Mouse (Mus musculus): Measurements from ENCODE around the gene Hoxb1. TPM values are rescaled to one million over a fixed set of nuclear protein-coding genes. Genes with fewer than 3 reads are reported as not detected.

Gene Hoxb1
- polyA plus RNA-seq, 1 experiment from 2014 or later = 0.96 TPM

DNA sequence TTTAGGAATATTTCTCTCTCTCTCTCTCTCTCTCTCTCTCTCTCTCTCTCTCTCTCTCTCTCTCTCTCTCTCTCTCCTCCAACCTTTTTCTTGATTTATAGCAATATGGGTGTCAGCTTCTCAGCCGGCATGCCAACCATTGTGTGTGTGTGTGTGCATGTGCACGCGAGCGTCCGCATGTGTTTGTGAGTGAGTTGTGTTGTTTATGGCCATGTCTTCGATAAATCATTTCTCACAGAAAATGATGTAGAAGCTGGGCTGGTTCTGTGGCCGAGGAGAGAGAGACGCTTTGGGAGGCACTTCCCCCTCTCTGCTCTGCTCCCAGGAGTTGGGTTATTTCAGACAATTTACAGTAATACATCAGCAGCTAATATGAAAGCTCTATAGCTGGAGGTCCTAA is 36.9 kb upstream of the Hoxb1 start:
- peak overlapping the region; percentile 100 for H3K27ac ChIP-seq (ENCODE audit: low read depth, low read length)
- H3K9ac ChIP-seq (replicated peaks; ENCODE audit: low read depth, low read length) = peak overlapping the region; percentile 100
- H3K27me3 ChIP-seq (ENCODE audit: control insufficient read depth, insufficient read depth, low read length) = no peaks in the 10 kb centered on the region
- ATAC-seq (ENCODE audit: low read depth) = no peak
- H3K4me3 ChIP-seq (ENCODE audit: low read depth, low read length) = peak overlapping the region; percentile 95
- no peaks in the 10 kb centered on the region for H3K9me3 ChIP-seq (ENCODE audit: control insufficient read depth, low read length)
- peak overlapping the region; percentile 100 for H3K4me2 ChIP-seq (ENCODE audit: low read depth, low read length)
- 5% methylated on average over 8 of the region's 8 CpGs for WGBS
- H3K4me1 ChIP-seq (ENCODE audit: control insufficient read depth, insufficient read depth, low read length) = peaks cover 76% of the 10 kb centered on the region
- H3K36me3 ChIP-seq (ENCODE audit: control insufficient read depth, insufficient read depth, low read length) = peaks cover 5% of the 10 kb centered on the region; the same call in 1 of the 2 replicates

DNA sequence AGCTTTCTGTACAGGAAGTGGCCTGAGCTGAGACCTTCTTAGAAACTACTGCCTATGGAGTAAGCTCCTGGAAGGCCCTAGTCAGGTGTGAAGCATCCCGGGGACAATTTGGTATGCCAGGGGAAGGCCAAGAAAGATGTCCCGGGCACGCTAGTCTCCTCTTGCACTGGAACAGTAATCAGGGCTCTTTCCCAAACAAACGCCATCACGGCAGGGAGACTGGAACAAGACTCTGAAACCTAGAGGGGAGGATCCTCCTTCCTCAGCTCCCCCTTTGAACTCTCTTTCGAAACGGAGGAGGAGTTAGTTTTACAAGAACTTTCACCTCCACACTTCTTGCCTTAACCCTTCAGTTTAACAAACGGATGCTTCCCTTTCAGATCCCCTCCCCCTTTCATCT is 33.4 kb upstream of the Hoxb1 start:
- H3K4me1 ChIP-seq (ENCODE audit: control insufficient read depth, insufficient read depth, low read length) = peaks cover 79% of the 10 kb centered on the region
- H3K4me2 ChIP-seq (ENCODE audit: low read depth, low read length) = peak overlapping the region; percentile 100
- H3K36me3 ChIP-seq (ENCODE audit: control insufficient read depth, insufficient read depth, low read length) = peaks cover 5% of the 10 kb centered on the region; the same call in 1 of the 2 replicates
- no peaks in the 10 kb centered on the region for H3K9me3 ChIP-seq (ENCODE audit: control insufficient read depth, low read length)
- no peak for ATAC-seq (ENCODE audit: low read depth)
- peak overlapping the region; percentile 100 for H3K9ac ChIP-seq (replicated peaks; ENCODE audit: low read depth, low read length)
- peak overlapping the region; percentile 59 for H3K4me3 ChIP-seq (ENCODE audit: low read depth, low read length)
- 4% methylated on average over 8 of the region's 8 CpGs for WGBS
- no peaks in the 10 kb centered on the region for H3K27me3 ChIP-seq (ENCODE audit: control insufficient read depth, insufficient read depth, low read length)
- peak overlapping the region; percentile 100 for H3K27ac ChIP-seq (ENCODE audit: low read depth, low read length)

DNA sequence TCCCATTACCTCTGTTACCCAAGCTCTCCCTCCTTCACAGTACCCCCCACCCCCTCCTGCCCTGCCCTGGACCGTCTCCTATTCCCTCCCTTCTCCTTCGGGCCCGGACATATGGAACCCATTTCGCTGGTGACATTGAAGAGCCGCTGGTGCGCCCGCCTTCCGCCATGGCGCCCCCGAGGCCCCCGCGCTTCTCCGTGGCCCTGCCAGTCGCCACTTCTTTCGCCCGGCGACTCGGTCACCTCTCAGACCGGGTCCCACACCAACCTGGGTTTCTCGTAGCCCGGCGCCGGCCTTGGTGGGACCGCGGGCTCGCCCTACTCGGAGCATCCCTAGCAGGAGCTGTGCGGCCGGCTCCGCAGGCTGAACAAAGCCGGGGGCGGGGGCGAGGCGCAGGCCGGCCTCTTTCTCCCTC is 32.9 kb upstream of the Hoxb1 start:
- Histone ChIP-seq H3K9me3 (ENCODE audit: control insufficient read depth, low read length) (no peaks in the 10 kb centered on the region), H3K36me3 (ENCODE audit: control insufficient read depth, insufficient read depth, low read length) (peaks cover 5% of the 10 kb centered on the region; the same call in 1 of the 2 replicates), H3K27ac (ENCODE audit: low read depth, low read length) (peak overlapping the region; percentile 100), H3K4me1 (ENCODE audit: control insufficient read depth, insufficient read depth, low read length) (peaks cover 78% of the 10 kb centered on the region), H3K4me3 (ENCODE audit: low read depth, low read length) (peak overlapping the region; percentile 59), H3K27me3 (ENCODE audit: control insufficient read depth, insufficient read depth, low read length) (no peaks in the 10 kb centered on the region), H3K4me2 (ENCODE audit: low read depth, low read length) (peak overlapping the region; percentile 100), H3K9ac (replicated peaks; ENCODE audit: low read depth, low read length) (peak overlapping the region; percentile 100)
- ATAC-seq (ENCODE audit: low read depth) = no peak
- WGBS = under 1% methylated on average over 35 of the region's 35 CpGs

DNA sequence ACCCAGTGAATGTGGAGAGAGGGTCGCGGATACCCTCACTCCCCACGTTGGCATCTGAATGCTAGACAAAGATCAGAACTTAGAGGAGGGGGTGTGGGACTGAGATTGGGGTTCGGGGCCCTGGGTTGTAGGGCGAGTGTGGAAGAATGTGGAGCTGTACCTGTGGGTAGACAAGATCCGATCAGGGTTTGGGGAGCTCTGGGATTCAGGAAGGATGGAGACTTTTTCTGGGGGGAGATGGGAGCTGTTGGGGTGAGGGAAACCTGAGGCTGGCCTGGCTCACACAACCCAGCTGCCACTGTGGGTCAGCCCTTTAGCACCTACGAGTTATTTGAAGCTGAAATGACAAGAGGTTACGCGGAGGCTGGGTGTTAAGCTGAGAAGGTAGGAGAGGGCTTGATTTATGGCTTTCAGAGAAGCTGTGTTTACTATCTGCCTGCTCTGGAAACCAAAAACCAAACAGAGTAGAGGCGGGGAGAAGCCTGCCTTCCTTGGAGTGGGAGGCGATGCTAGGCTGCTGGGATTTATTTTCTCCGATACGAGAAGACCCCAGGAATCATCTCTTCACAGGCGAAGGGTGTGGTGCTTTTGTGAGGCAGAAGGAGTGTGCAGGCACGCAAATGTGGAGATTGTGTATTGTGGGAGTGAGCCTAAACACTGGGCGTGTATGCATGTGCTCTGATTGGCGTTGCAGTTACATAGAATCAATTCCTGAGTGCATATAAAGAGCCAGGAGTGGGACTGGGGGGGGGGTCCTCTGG is 32.1 kb upstream of the Hoxb1 start:
- H3K27ac ChIP-seq (ENCODE audit: low read depth, low read length) = peak overlapping the region; percentile 100
- peak overlapping the region; percentile 100 for H3K9ac ChIP-seq (replicated peaks; ENCODE audit: low read depth, low read length)
- 4% methylated on average over 17 of the region's 17 CpGs for WGBS
- peaks cover 81% of the 10 kb centered on the region for H3K4me1 ChIP-seq (ENCODE audit: control insufficient read depth, insufficient read depth, low read length)
- no peaks in the 10 kb centered on the region for H3K27me3 ChIP-seq (ENCODE audit: control insufficient read depth, insufficient read depth, low read length)
- H3K4me3 ChIP-seq (ENCODE audit: low read depth, low read length) = peak overlapping the region; percentile 59
- peaks cover 5% of the 10 kb centered on the region; the same call in 1 of the 2 replicates for H3K36me3 ChIP-seq (ENCODE audit: control insufficient read depth, insufficient read depth, low read length)
- ATAC-seq (ENCODE audit: low read depth) = 0 out of 2 replicates have a peak, but pooled peaks have one; percentile 18
- H3K4me2 ChIP-seq (ENCODE audit: low read depth, low read length) = peak overlapping the region; percentile 100
- H3K9me3 ChIP-seq (ENCODE audit: control insufficient read depth, low read length) = no peaks in the 10 kb centered on the region

DNA sequence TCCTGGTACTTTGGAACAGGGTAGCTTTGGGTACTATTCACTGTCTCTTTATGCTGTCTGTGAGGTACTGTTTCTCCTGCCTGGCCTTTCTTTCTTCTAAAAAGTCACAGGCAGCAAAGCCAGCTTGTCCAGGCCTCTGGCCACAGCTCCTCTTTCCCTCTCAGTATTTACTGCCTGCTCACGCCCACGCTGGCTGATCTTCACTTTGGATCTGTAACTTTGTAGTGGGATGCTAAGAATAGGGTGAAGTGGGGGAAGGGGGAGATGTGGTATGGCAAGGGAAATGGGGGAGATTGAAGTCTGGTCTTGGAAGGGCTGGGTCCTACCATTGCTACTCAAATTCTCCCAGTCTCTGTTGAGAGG is 31.6 kb upstream of the Hoxb1 start:
- Histone ChIP-seq H3K9ac (replicated peaks; ENCODE audit: low read depth, low read length) (peak overlapping the region; percentile 100), H3K4me3 (ENCODE audit: low read depth, low read length) (peak overlapping the region; percentile 59), H3K4me1 (ENCODE audit: control insufficient read depth, insufficient read depth, low read length) (peaks cover 82% of the 10 kb centered on the region), H3K27me3 (ENCODE audit: control insufficient read depth, insufficient read depth, low read length) (no peaks in the 10 kb centered on the region), H3K27ac (ENCODE audit: low read depth, low read length) (peak overlapping the region; percentile 100), H3K9me3 (ENCODE audit: control insufficient read depth, low read length) (no peaks in the 10 kb centered on the region), H3K36me3 (ENCODE audit: control insufficient read depth, insufficient read depth, low read length) (peaks cover 5% of the 10 kb centered on the region; the same call in 1 of the 2 replicates), H3K4me2 (ENCODE audit: low read depth, low read length) (peak overlapping the region; percentile 100)
- 0 out of 2 replicates have a peak, but pooled peaks have one; percentile 3 for ATAC-seq (ENCODE audit: low read depth)
- 7% methylated on average over 2 of the region's 2 CpGs for WGBS

DNA sequence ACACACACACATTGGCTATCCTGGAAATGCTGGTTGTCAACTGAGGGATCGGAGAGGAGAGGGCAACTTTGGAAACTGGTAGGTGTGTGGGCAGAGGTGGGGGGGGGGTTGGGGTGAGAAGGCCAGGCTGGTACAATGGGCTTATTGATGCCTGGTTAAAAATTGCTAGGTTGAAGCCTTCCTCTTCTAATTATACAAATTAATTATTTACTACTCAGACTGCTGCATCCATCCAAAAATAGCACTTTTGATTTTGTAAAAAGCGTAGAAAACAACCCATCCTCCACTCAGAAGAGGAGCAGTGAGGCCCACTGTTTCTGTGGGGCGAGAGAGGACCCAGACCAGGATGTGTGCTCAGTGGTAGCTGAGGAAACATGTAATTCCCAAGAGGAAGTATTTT is 30.6 kb upstream of the Hoxb1 start:
- peak overlapping the region; percentile 59; the same call in 1 of the 2 replicates for H3K4me3 ChIP-seq (ENCODE audit: low read depth, low read length)

DNA sequence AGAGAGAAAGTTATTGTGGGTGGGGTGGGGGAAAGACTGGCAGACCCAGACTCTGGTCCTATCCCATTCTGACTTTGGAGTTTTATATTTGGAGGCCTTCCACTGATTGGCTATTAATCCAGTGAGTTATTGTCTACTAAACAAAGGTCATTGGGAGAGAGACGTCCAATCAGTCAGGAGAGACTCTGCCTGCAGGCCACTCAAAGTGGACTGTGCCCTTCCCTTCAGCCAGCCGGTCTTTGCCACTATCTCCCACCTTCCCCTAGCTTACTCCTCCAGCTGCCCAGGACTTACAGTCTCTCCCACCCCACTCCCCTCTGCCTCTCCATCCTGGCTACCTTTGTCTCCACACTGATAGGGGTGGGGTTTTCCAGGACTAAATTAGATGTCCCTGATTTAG is 29.0 kb upstream of the Hoxb1 start:
- Histone ChIP-seq H3K9ac (replicated peaks; ENCODE audit: low read depth, low read length) (peak overlapping the region; percentile 100), H3K27ac (ENCODE audit: low read depth, low read length) (peak overlapping the region; percentile 100), H3K4me1 (ENCODE audit: control insufficient read depth, insufficient read depth, low read length) (peaks cover 86% of the 10 kb centered on the region), H3K4me2 (ENCODE audit: low read depth, low read length) (peak overlapping the region; percentile 100), H3K27me3 (ENCODE audit: control insufficient read depth, insufficient read depth, low read length) (no peaks in the 10 kb centered on the region), H3K9me3 (ENCODE audit: control insufficient read depth, low read length) (no peaks in the 10 kb centered on the region), H3K4me3 (ENCODE audit: low read depth, low read length) (peak overlapping the region; percentile 59), H3K36me3 (ENCODE audit: control insufficient read depth, insufficient read depth, low read length) (peaks cover 7% of the 10 kb centered on the region; the same call in 1 of the 2 replicates)
- 8% methylated on average over 2 of the region's 2 CpGs for WGBS
- ATAC-seq (ENCODE audit: low read depth) = no peak

More for the DNA sequence above, 30.6 kb upstream of the Hoxb1 start:
- WGBS = 10% methylated on average over 3 of the region's 3 CpGs
- H3K27ac ChIP-seq (ENCODE audit: low read depth, low read length) = peak overlapping the region; percentile 100
- no peak for ATAC-seq (ENCODE audit: low read depth)
- peak overlapping the region; percentile 100 for H3K4me2 ChIP-seq (ENCODE audit: low read depth, low read length)
- H3K9ac ChIP-seq (replicated peaks; ENCODE audit: low read depth, low read length) = peak overlapping the region; percentile 100; the same call in 1 of the 2 replicates
- peaks cover 87% of the 10 kb centered on the region for H3K4me1 ChIP-seq (ENCODE audit: control insufficient read depth, insufficient read depth, low read length)
- H3K9me3 ChIP-seq (ENCODE audit: control insufficient read depth, low read length) = no peaks in the 10 kb centered on the region
- peaks cover 5% of the 10 kb centered on the region; the same call in 1 of the 2 replicates for H3K36me3 ChIP-seq (ENCODE audit: control insufficient read depth, insufficient read depth, low read length)
- no peaks in the 10 kb centered on the region for H3K27me3 ChIP-seq (ENCODE audit: control insufficient read depth, insufficient read depth, low read length)

DNA sequence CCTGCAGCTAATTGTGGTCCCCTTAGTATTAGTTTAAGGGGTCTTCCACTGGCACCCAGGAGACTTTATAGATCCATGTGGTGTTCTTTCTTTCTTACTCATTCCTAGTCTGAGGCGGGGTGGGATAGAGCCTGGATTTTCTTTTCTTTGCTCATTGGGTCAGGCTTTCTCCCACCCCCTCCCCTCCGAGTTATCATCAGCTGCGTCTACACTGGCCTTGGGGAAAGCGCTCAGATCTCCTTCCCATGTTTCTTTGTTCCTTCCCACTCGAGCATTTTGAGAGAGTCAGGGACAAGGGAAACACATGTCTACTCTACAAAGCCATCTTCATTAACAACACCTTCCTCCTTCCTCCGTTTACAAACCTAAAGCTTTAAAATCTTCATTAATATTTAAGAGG is 28.5 kb upstream of the Hoxb1 start:
- H3K9me3 ChIP-seq (ENCODE audit: control insufficient read depth, low read length) = no peaks in the 10 kb centered on the region
- H3K27me3 ChIP-seq (ENCODE audit: control insufficient read depth, insufficient read depth, low read length) = no peaks in the 10 kb centered on the region
- H3K4me1 ChIP-seq (ENCODE audit: control insufficient read depth, insufficient read depth, low read length) = peaks cover 83% of the 10 kb centered on the region
- H3K9ac ChIP-seq (replicated peaks; ENCODE audit: low read depth, low read length) = peak overlapping the region; percentile 100
- peak overlapping the region; percentile 59 for H3K4me3 ChIP-seq (ENCODE audit: low read depth, low read length)
- H3K4me2 ChIP-seq (ENCODE audit: low read depth, low read length) = peak overlapping the region; percentile 100
- 7% methylated on average over 6 of the region's 6 CpGs for WGBS
- H3K36me3 ChIP-seq (ENCODE audit: control insufficient read depth, insufficient read depth, low read length) = peaks cover 12% of the 10 kb centered on the region; the same call in 1 of the 2 replicates
- no peak for ATAC-seq (ENCODE audit: low read depth)
- H3K27ac ChIP-seq (ENCODE audit: low read depth, low read length) = peak overlapping the region; percentile 100
